Mouse (Mus musculus): ENCODE results near the gene Frmpd3.
"Not testable (repeated sequence)": the region's sequence is repeated elsewhere in the genome, so short reads cannot be mapped to it uniquely, and the experiment has no call there.

Frmpd3 gene

GRCm38 (mm10) chrX:140341656-140342392 is at the start of gene Frmpd3:
Gene Frmpd3 (plus strand): TSS chrX:140342263.
- DNase-seq (ENCODE audit: inconsistent ontology term) = peak; percentile 18

DNA sequence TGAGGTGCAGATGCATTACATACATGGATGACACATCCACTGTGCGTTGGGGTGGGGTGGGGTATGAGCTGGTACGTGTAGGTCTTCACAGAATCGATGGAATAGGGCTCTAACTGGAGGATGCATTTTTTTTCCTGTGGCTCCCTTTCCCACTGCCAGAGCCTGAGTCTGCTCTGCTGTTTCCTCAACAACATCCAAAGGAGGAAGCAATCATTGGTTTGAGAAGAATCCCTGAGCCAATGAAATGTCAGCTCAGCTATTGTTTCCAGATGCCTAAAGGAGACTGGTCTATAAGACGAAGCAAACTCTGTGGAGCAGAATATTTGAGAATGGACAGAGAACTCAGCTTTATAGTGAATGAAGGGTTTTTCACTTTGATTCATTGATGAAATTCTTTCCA is 38.3 kb upstream of the Frmpd3 start:
- no peak for DNase-seq (ENCODE audit: inconsistent ontology term)

DNA sequence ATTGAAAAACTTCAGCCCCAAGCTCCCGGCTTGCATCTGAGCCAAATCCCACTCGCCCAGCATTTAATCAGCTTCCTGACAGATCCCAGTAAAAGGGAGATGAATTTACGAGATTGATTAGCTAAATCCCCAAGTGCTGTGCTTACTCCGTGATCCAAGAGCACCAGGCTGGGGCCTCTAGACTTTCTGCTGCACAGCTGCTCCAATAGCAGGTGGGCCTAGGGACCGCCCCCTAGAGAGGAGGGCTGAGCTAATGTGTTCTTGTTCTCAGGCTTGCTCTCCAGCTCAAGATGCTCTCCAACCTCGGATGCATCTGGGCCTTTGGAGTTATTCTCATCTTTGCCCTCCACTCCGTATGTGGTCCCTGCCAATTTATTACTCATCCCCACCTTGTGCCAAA is 36.4 kb upstream of the Frmpd3 start:
- no peak for DNase-seq (ENCODE audit: inconsistent ontology term)

GRCm38 (mm10) chrX:140317931-140318330 is 24.1 kb upstream of the Frmpd3 start:
- DNase-seq (ENCODE audit: inconsistent ontology term) = no peak

- no peak for DNase-seq (ENCODE audit: inconsistent ontology term)
Observed at GRCm38 (mm10) chrX:140319131-140319530, 22.9 kb upstream of the Frmpd3 start.

DNA sequence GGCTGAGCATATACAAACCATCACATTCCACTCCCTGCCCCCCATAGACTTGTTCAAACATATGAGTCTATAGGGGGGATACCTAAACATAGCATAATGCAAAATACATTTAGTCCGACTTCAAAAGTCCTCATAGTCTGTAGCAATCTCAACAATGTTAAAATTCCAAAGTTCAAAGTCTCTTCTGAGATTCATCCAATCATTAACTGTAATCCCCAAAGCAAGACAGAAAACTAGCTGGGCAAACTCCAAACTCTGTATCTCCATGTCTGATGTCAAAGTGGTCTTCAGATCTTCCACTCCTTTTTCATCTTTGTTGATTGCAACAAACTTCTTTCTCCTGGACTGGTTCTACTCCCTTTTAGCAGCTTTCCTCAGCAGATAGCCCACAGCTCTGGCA is 21.4 kb upstream of the Frmpd3 start:
- DNase-seq (ENCODE audit: inconsistent ontology term) = not testable (repeated sequence)

GRCm38 (mm10) chrX:140342393-140343163 is 515 bp downstream of the Frmpd3 start:
- no peak for DNase-seq (ENCODE audit: inconsistent ontology term)

GRCm38 (mm10) chrX:140375628-140376027 is 33.6 kb downstream of the Frmpd3 start:
- DNase-seq (ENCODE audit: inconsistent ontology term) = no peak

DNA sequence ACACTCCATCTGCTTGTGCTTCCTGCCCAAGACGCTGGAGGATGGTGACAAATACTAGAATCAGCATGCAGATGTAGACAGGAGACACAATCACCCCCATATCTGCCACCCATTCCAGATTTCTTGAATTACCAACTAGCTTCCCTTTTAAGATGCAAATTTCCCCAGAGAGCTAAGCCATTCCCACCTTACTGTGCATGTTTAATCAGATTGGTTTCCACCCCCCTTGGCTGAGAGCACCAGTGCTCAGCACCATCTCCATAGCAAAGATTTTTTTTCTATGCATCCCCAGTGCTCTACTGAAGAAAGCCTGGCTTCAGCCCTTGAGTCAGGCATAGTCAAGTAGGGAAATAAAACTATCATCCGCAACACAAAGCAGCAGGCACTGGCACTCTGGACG is 57.9 kb downstream of the Frmpd3 start:
- no peak for DNase-seq (ENCODE audit: inconsistent ontology term)

GRCm38 (mm10) chrX:140402904-140403303 is 60.8 kb downstream of the Frmpd3 start:
- no peak for DNase-seq (ENCODE audit: inconsistent ontology term)

DNA sequence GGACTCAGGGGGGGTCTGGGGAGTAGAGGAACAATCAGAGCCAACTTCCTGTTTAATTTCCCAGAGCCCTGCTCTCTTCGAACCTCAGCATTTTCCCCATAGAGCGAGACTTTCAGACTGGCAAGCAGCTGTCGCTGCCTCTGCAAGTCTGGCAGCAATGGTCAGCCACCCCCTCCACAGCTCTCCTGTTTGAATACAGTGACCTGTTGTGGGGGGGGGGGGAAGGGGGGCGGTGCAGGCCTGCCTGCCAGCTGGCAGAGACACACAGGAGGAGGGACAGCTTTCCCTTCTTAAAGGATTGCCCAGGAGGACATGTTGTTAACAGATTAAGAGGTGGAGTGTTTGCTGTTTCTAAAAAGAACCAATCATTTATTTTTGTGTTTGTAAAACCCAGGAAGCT is 64.0 kb downstream of the Frmpd3 start:
- DNase-seq (ENCODE audit: inconsistent ontology term) = no peak

- DNase-seq (ENCODE audit: inconsistent ontology term) = no peak
Observed at GRCm38 (mm10) chrX:140406501-140406900, 64.4 kb downstream of the Frmpd3 start.

DNA sequence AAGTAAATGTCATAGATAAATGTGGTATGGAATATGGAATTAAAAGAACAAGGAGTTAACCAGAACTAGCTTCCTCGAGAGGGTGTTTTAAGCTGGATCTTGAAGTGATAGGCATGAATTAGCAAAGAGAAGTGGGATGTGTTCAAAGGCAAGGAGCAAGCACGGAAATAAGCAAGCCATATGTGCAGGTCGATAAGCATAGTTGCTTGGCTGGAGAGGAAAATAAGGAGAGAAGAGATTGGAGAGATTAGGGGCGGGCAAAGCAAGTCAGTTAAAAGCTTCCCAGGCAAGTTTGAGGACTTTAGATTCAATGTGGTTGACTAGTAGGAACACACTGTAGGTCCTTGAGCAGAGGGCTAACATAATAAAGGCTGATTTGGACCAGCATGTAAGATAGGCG is 65.5 kb downstream of the Frmpd3 start:
- DNase-seq (ENCODE audit: inconsistent ontology term) = no peak

DNA sequence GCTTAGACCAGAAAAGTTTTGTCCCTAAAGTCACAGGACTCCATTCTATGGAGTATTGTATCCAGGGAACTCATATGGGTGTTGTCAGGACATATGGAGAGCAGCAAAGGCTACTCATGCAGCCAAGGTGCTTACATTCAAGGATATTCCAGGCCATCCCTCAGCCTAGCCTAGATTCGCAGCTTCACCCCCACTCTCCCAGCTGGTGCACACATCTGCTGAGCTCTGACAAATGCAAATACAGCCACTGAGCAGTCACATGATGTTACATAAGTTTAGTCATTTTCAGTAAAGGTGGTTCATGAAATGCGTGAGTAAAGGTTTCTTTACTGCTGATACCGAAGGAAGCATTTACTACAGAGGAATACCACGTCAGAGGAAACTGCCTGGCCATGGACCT is 76.4 kb downstream of the Frmpd3 start:
- DNase-seq (ENCODE audit: inconsistent ontology term) = no peak

DNA sequence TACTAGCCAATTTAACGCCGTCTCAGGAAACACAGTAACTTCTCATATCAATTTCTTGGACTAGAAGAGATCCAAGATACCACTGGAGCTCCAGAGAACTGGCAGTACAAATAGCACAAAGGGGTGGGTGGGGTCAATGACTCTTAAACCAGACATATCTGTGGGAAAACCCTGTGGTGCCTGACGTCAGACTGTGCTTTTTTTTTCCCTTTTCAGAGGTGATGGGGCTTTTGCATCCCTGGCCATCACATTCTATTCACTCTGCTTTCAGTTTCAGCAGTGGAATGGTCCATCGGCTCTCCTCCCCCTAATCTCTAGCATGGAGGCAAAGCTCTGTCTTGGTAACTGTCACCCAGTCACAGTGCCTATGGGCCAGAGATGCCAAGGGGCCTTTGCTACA is 85.1 kb downstream of the Frmpd3 start:
- no peak for DNase-seq (ENCODE audit: inconsistent ontology term)

GRCm38 (mm10) chrX:140428252-140428651 is 86.2 kb downstream of the Frmpd3 start:
- DNase-seq (ENCODE audit: inconsistent ontology term) = no peak

DNA sequence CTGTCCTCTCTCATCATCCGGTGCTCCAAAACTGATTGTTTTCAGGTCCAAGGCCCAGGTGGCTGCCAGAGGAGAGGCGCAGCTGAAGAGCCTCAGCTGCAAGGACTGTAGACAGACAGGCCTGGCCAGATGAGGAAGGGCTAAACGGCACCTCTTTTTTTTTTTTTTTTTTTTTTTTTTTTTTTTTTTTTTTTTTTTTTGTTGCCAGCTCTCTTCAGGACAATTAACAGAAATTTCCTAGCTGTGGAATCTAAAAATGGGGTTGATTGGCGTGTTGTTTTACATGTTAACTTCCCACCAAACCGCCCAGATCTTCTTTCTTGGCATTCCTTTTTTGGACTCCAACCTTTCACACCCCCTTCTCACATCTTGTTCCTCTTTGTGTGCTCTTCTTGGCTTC is 87.9 kb downstream of the Frmpd3 start:
- DNase-seq (ENCODE audit: inconsistent ontology term) = no peak

DNA sequence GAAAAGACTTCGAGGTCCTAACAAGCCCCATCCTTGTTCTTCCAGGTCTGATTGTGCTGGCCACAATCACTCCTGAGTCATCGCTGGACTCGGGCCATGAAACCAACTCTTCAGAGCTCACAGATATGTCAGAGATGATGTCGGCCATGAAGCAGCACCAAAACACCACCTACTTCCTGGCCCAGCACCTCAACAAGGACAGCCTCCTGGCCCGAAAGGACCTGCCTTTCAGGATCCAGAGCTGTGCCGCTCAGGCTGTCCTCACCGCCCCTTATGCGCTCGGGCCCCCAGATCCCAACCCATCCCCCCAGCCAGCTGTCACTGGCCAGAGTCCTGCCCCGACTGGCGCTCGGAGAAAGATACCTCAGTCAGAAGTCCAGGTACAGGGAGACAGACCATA is 88.4 kb downstream of the Frmpd3 start:
- peak; percentile 40 for DNase-seq (ENCODE audit: inconsistent ontology term)

DNA sequence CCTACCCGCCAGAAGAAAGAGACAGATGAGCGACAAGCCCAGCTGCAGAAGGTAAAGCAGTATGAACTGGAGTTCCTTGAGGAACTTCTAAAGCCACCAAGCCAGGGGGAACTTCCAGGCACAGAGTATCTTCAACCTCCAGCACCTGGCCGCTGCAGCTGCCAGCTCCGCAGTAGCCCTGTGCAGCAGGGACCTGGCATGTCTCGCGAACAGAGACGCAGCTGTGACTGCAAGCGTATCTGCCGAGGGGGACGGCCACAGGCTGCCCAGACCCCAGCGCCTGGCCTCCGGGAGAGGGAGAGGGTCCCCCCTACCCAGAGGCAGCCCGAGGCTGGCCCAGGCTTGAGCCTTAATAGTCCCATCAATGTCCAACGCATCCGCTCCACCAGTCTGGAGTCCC is 89.9 kb downstream of the Frmpd3 start:
- DNase-seq (ENCODE audit: inconsistent ontology term) = no peak

- DNase-seq (ENCODE audit: inconsistent ontology term) = no peak
Observed at GRCm38 (mm10) chrX:140432786-140433185, 90.7 kb downstream of the Frmpd3 start.

DNA sequence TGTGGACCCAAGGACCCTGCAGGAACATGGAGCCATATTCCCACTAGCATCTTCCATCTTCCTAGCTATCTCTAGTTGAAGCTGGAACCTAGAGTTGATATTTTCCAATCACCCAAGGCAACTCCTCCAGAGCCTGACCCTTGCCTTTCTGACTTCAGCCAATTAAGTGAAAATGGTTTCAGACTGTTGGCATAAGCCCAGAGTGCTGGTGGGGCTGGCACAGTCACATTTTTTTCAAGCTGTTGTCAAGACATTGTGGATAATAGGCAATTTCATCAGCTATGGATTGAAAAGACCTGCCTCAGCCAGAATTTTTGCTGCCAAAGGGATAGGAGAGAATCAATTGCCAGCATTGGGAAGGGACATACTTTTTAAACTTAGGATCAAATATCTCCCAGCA is 95.8 kb downstream of the Frmpd3 start:
- no peak for DNase-seq (ENCODE audit: inconsistent ontology term)

GRCm38 (mm10) chrX:140445551-140445950 is 103.5 kb downstream of the Frmpd3 start:
- no peak for DNase-seq (ENCODE audit: inconsistent ontology term)

DNA sequence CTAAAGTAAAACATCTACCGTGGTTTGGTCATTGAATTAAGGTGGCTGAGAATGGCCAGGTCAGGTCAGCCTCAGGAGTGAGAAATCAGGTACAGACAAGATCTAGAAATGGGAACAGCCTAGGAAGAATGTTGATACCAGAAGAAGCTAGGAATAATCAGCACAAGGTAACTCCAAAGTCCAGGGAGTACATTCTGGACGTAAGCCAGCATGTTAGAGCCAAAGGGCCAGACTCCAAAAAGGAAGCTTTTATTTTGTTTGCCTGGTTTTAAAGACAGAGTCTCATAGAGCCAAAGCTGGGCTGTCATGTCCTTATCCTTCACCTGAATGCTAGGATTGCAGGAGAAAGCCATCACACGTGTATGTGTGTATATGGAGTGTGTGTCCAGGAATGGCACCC is 108.0 kb downstream of the Frmpd3 start:
- DNase-seq (ENCODE audit: inconsistent ontology term) = no peak
